Mouse (Mus musculus) CH12.LX (cell line): ENCODE results near the gene Prom1. TPM values are rescaled to one million over a fixed set of nuclear protein-coding genes. Genes with fewer than 3 reads are reported as not detected.

Experiments
- DNase-seq: peaks from one replicate; pipeline ENCODE4 v3.0.0-alpha.2; 2013; ENCODE audit errors: extremely low read depth
- H3K27ac ChIP-seq: 2 replicates; pipeline ENCODE4 v1.5.1; 2012; ENCODE audit warnings: low read depth, mild to moderate bottlenecking, control low read depth, moderate library complexity; ENCODE audit not compliant: insufficient read depth
- H3K27me3 ChIP-seq: replicated peaks from 2 replicates; pipeline ENCODE3; 2012; ENCODE audit warnings: inconsistent platforms
- H3K36me3 ChIP-seq, 2 experiments: replicated peaks in 1 of 2; 2 replicates each; pipeline versions ENCODE3 to v1.6.1; 2012; ENCODE audit warnings: inconsistent platforms in 1 of 2, low read length in 1 of 2, mild to moderate bottlenecking in 1 of 2, mixed read lengths in 1 of 2, moderate library complexity in 1 of 2; ENCODE audit not compliant: control insufficient read depth in 1 of 2, insufficient read depth in 1 of 2
- H3K4me1 ChIP-seq, 2 experiments: 2 replicates each; pipeline ENCODE4 v1.6.1; 2012; ENCODE audit warnings: inconsistent platforms in 1 of 2, moderate library complexity in 1 of 2; ENCODE audit not compliant: insufficient read depth in 2 of 2, control insufficient read depth in 1 of 2
- H3K4me2 ChIP-seq: 2 replicates; pipeline ENCODE4 v1.6.1; 2012; ENCODE audit warnings: low read depth, mild to moderate bottlenecking, control low read depth; ENCODE audit not compliant: poor library complexity, insufficient read depth, severe bottlenecking
- H3K4me3 ChIP-seq, 3 experiments: fragments of 150-350 bp in 1 of 3; sonication (generic) in 1 of 3; replicated peaks in 1 of 3; 2 replicates each; pipeline versions ENCODE3 to v1.5.1; 2011 to 2012; ENCODE audit warnings: low read depth in 2 of 3, low read length in 2 of 3, mild to moderate bottlenecking in 2 of 3, moderate library complexity in 2 of 3, control low read depth in 1 of 3, improper control_type of control experiment in 1 of 3, inconsistent platforms in 1 of 3, mixed read lengths in 1 of 3; ENCODE audit not compliant: poor library complexity in 1 of 3
- H3K79me2 ChIP-seq: replicated peaks from 2 replicates; pipeline ENCODE4 v1.6.1; 2012; ENCODE audit warnings: mild to moderate bottlenecking, moderate library complexity; ENCODE audit not compliant: control insufficient read depth, poor library complexity, insufficient read depth, severe bottlenecking; ENCODE audit errors: extremely low read depth
- H3K9ac ChIP-seq: 2 replicates; pipeline ENCODE4 v1.6.1; 2012; ENCODE audit warnings: low read depth, mild to moderate bottlenecking, control low read depth, moderate library complexity; ENCODE audit not compliant: insufficient read depth
- H3K9me3 ChIP-seq: replicated peaks from 2 replicates; pipeline ENCODE3; 2012; ENCODE audit warnings: low read length, inconsistent platforms, mixed read lengths
- BHLHE40 ChIP-seq: IDR thresholded peaks from 2 replicates; pipeline ENCODE4 v1.6.1; 2011; ENCODE audit warnings: mild to moderate bottlenecking, low read depth, low read length, improper control_type of control experiment
- CHD1 ChIP-seq: IDR thresholded peaks from 2 replicates; pipeline ENCODE4 v1.6.1; 2012; ENCODE audit warnings: low read depth, low read length, improper control_type of control experiment, inconsistent platforms
- CHD2 ChIP-seq: IDR thresholded peaks from 2 replicates; pipeline ENCODE4 v1.6.1; 2011; ENCODE audit warnings: low read length, improper control_type of control experiment
- ELF1 ChIP-seq: IDR thresholded peaks from 2 replicates; pipeline ENCODE4 v1.6.1; 2014; ENCODE audit warnings: low read depth, mild to moderate bottlenecking, inconsistent platforms, low read length, improper control_type of control experiment
- EP300 ChIP-seq: IDR thresholded peaks from 2 replicates; pipeline ENCODE4 v1.6.1; 2011; ENCODE audit warnings: low read length, improper control_type of control experiment
- ETS1 ChIP-seq: conservative IDR thresholded peaks from 2 replicates; pipeline ENCODE4 v1.6.1; 2012; ENCODE audit warnings: low read depth, mild to moderate bottlenecking, inconsistent platforms, low read length, improper control_type of control experiment, moderate library complexity
- GABPA ChIP-seq: IDR thresholded peaks from 2 replicates; pipeline ENCODE4 v1.6.1; 2012; ENCODE audit warnings: low read depth, low read length, improper control_type of control experiment, inconsistent platforms; ENCODE audit not compliant: insufficient replicate concordance
- HCFC1 ChIP-seq: IDR thresholded peaks from 2 replicates; pipeline ENCODE4 v1.6.1; 2012; ENCODE audit warnings: low read depth, mild to moderate bottlenecking, inconsistent platforms, low read length, improper control_type of control experiment
- IRF4 ChIP-seq: IDR thresholded peaks from 2 replicates; pipeline ENCODE4 v1.6.1; 2014; ENCODE audit warnings: low read depth, mild to moderate bottlenecking, inconsistent platforms, low read length, improper control_type of control experiment
- JUN ChIP-seq: IDR thresholded peaks from 2 replicates; pipeline ENCODE4 v1.6.1; 2011; ENCODE audit warnings: low read depth, mild to moderate bottlenecking, low read length, improper control_type of control experiment, moderate library complexity; ENCODE audit not compliant: insufficient read depth
- KAT2A ChIP-seq: IDR thresholded peaks from 2 replicates; pipeline ENCODE4 v1.6.1; 2012; ENCODE audit warnings: low read length, improper control_type of control experiment, inconsistent platforms; ENCODE audit not compliant: insufficient replicate concordance
- MAFK ChIP-seq: IDR thresholded peaks from 2 replicates; pipeline ENCODE4 v1.6.1; 2011; ENCODE audit warnings: low read length, improper control_type of control experiment; ENCODE audit not compliant: insufficient replicate concordance
- MAX ChIP-seq: IDR thresholded peaks from 2 replicates; pipeline ENCODE4 v1.6.1; 2011; ENCODE audit warnings: low read length, improper control_type of control experiment
- MAZ ChIP-seq: IDR thresholded peaks from 2 replicates; pipeline ENCODE4 v1.6.1; 2012; ENCODE audit warnings: low read depth, mild to moderate bottlenecking, inconsistent platforms, low read length, improper control_type of control experiment, moderate library complexity
- MEF2A ChIP-seq: IDR thresholded peaks from 2 replicates; pipeline ENCODE4 v1.6.1; 2014; ENCODE audit warnings: low read depth, mild to moderate bottlenecking, inconsistent platforms, low read length, improper control_type of control experiment, borderline replicate concordance
- MYC ChIP-seq: IDR thresholded peaks from 2 replicates; pipeline ENCODE4 v1.6.1; 2011; ENCODE audit warnings: low read depth, mild to moderate bottlenecking, improper control_type of control experiment, low read length
- NELFE ChIP-seq: IDR thresholded peaks from 2 replicates; pipeline ENCODE4 v1.6.1; 2011; ENCODE audit warnings: low read depth, low read length, improper control_type of control experiment
- NRF1 ChIP-seq: IDR thresholded peaks from 2 replicates; pipeline ENCODE4 v1.6.1; 2014; ENCODE audit warnings: low read depth, mild to moderate bottlenecking, inconsistent platforms, low read length, improper control_type of control experiment, moderate library complexity
- PAX5 ChIP-seq: IDR thresholded peaks from 2 replicates; pipeline ENCODE4 v1.6.1; 2012; ENCODE audit warnings: low read length, inconsistent platforms, mixed read lengths
- POLR2A ChIP-seq: IDR thresholded peaks from 2 replicates; pipeline ENCODE4 v1.6.1; 2011; ENCODE audit warnings: low read depth, mild to moderate bottlenecking, improper control_type of control experiment, low read length
- RAD21 ChIP-seq: IDR thresholded peaks from 2 replicates; pipeline ENCODE4 v1.6.1; 2011; ENCODE audit warnings: low read depth, mild to moderate bottlenecking, low read length, improper control_type of control experiment, moderate library complexity
- RCOR1 ChIP-seq: conservative IDR thresholded peaks from 2 replicates; pipeline ENCODE4 v1.6.1; 2012; ENCODE audit warnings: low read depth, mild to moderate bottlenecking, inconsistent platforms, low read length, improper control_type of control experiment
- SIN3A ChIP-seq: IDR thresholded peaks from 2 replicates; pipeline ENCODE4 v1.6.1; 2012; ENCODE audit warnings: low read length, improper control_type of control experiment, inconsistent platforms
- SMC3 ChIP-seq: IDR thresholded peaks from 2 replicates; pipeline ENCODE4 v1.6.1; 2011; ENCODE audit warnings: low read depth, low read length, improper control_type of control experiment
- TBP ChIP-seq: conservative IDR thresholded peaks from 2 replicates; pipeline ENCODE4 v1.6.1; 2011; ENCODE audit warnings: low read depth, low read length, improper control_type of control experiment
- TCF12 ChIP-seq: IDR thresholded peaks from 2 replicates; pipeline ENCODE4 v1.6.1; 2014; ENCODE audit warnings: low read depth, mild to moderate bottlenecking, inconsistent platforms, low read length, improper control_type of control experiment
- USF1 ChIP-seq: IDR thresholded peaks from 2 replicates; pipeline ENCODE4 v1.6.1; 2014; ENCODE audit warnings: low read depth, mild to moderate bottlenecking, inconsistent platforms, low read length, improper control_type of control experiment
- USF2 ChIP-seq: conservative IDR thresholded peaks from 2 replicates; pipeline ENCODE4 v1.6.1; 2011; ENCODE audit warnings: low read depth, low read length, improper control_type of control experiment
- ZKSCAN1 ChIP-seq: IDR thresholded peaks from 2 replicates; pipeline ENCODE4 v1.6.1; 2012; ENCODE audit warnings: low read depth, inconsistent platforms, low read length, improper control_type of control experiment, borderline replicate concordance
- ZMIZ1 ChIP-seq: IDR thresholded peaks from 2 replicates; pipeline ENCODE4 v1.6.1; 2012; ENCODE audit warnings: low read depth, mild to moderate bottlenecking, inconsistent platforms, low read length, improper control_type of control experiment
- dilution Hi-C: fragments of 300-500 bp; cut with MboI; formaldehyde crosslinking; loops from 2 replicates; pipeline ENCODE4 v1.14.3; 2020; ENCODE audit warnings: low sequenced_read_pairs; ENCODE audit not compliant: extremely low pct_unique_long_range_greater_than_20kb, extremely low pct_ligation_motif_present
- in situ Hi-C: fragments of 300-500 bp; cut with MboI; formaldehyde crosslinking; loops from 3 replicates; pipeline ENCODE4 v1.14.3; 2019; ENCODE audit warnings: low sequenced_read_pairs, low pct_ligation_motif_present, low pct_unique_long_range_greater_than_20kb, mixed read lengths
- polyA plus RNA-seq: library from polyadenylated mRNA; unstranded; fragments of >175 nt; gene quantifications from 2 replicates; pipeline ENCODE4 v1.2.1, GENCODE M21; 2012; ENCODE audit warnings: low read depth; ENCODE audit not compliant: insufficient read length
- total RNA-seq, 2 experiments: library from RNA; depleted of rRNA; stranded (reverse); fragments of 300-350 nt in 1 of 2; fragments of >200 nt in 1 of 2; gene quantifications; 2 replicates each; pipeline ENCODE4 v1.2.3; 2012 to 2014

The Prom1 gene
- total and polyA plus RNA-seq, 3 experiments: 0.13 to 0.39 (median 0.21) TPM

- no peaks in the 10 kb centered on the region for H3K36me3 ChIP-seq
- peaks cover 10 to 50% of the 10 kb centered on the region in 2 experiments for H3K4me1 ChIP-seq
- no peaks in the 10 kb centered on the region for H3K27me3 ChIP-seq
- H3K4me3 ChIP-seq: peak overlapping the region in 2 of 3 experiments; percentile 37 to 41
- no peak overlapping the region for H3K9ac ChIP-seq
- TF ChIP-seq MEF2A (peak; percentile 53), USF1 (no peak), TBP (peak; percentile 59), GABPA (no peak), ZMIZ1 (no peak), NELFE (peak; percentile 38; the same call in 1 of the 2 replicates), JUN (peak; percentile 68; the same call in 1 of the 2 replicates), ELF1 (peak; percentile 31; the same call in 1 of the 2 replicates), RCOR1 (peak; percentile 68; the same call in 1 of the 2 replicates), TCF12 (peak; percentile 53; the same call in 1 of the 2 replicates), ETS1 (peak; percentile 79), RAD21 (no peak; the same call in 1 of the 2 replicates), KAT2A (no peak), USF2 (no peak), BHLHE40 (peak; percentile 81), SMC3 (no peak), EP300 (peak; percentile 68; the same call in 1 of the 2 replicates), CHD1 (0 out of 2 replicates have a peak, but pooled peaks have one; percentile 61), MYC (peak; percentile 64; the same call in 1 of the 2 replicates), NRF1 (0 out of 2 replicates have a peak, but pooled peaks have one; percentile 24), ZKSCAN1 (no peak), PAX5 (no peak), MAX (peak; percentile 61), IRF4 (peak; percentile 88), POLR2A (peak; percentile 38; the same call in 1 of the 2 replicates), HCFC1 (peak; percentile 21; the same call in 1 of the 2 replicates), SIN3A (peak; percentile 85), CHD2 (peak; percentile 90), MAZ (peak; percentile 24; the same call in 1 of the 2 replicates), MAFK (peak; percentile 31; the same call in 1 of the 2 replicates)
- TF ChIP-seq, all 38 proteins: peak for 21
- in situ Hi-C loops (no loop called here), dilution Hi-C loops (no loop called here)
- H3K4me2 ChIP-seq: peak overlapping the region; percentile 95; the same call in 1 of the 2 replicates
- no peaks in the 10 kb centered on the region for H3K79me2 ChIP-seq
- peak; percentile 82 for DNase-seq
- H3K9me3 ChIP-seq: no peaks in the 10 kb centered on the region
- H3K27ac ChIP-seq: peak overlapping the region; percentile 87
Measured at GRCm38 (mm10) chr5:43948748-43949275, 153.0 kb downstream of the Prom1 start.
